Mouse (Mus musculus): ENCODE measurements around the gene Mymx.

GRCm38 (mm10) chr17:45585725-45586448 is 16.0 kb downstream of the Mymx start:
- TF ChIP-seq EP300 (IDR thresholded peaks at IDR 0.05; ENCODE audit: low read length) (no peak), TCF12 (IDR thresholded peaks at IDR 0.05; ENCODE audit: low read depth, low read length) (no peak), MAX (IDR thresholded peaks at IDR 0.05; ENCODE audit: low read length) (no peak), SMC3 (IDR thresholded peaks at IDR 0.05; ENCODE audit: low read depth, low read length) (no peak), USF1 (IDR thresholded peaks at IDR 0.05; ENCODE audit: low read depth, low read length) (no peak), CTCF (conservative IDR thresholded peaks at IDR 0.05 in 1 of 2, IDR thresholded peaks at IDR 0.05 in 1 of 2; ENCODE audit: low read depth in 2 of 2, low read length in 2 of 2) (no peak), SIN3A (IDR thresholded peaks at IDR 0.05; ENCODE audit: low read length) (no peak)

All from CH12.LX (cell line).